Mouse (Mus musculus): ENCODE data around the gene Mtcl1.

Mtcl1 gene

GRCm38 (mm10) chr17:66365293-66365642, 84.3 kb downstream of the Mtcl1 start:
- no peak for DNase-seq (ENCODE audit: low read depth in 1 of 2, low spot score in 2 of 2)

DNA sequence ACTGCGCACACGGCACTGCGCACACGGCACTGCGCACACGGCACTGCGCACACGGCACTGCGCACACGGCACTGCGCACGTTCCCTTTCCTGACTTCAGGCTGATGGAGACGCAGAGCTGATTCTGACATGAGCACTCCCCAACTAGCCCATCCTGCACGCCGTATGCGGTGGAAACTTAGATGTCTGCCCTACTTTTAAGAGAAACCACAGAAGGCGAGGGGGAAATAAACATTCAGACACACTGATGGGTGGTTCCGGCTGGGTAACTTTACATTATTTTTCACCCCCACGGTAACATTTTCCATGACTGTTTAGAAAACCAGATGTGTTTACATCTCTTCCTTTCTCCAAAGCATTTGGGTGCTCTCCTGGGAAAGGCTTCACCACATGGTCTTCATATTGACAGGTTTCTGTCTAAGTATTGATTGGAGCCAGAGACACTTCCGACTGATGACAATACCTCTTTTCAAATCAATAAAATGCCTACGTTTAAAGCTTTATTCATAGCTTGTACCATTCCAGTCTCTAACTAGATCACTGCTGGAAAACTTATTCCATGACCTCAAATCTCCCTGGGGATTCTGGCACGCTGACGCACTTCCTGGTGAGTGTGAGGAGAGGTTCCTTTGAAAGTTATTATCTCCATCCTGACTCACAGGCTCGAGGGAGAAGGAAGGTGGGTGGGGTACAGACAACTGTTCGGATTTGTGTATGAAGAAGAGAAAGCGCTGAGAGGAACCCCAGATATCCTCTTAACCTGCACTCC, 84.8 kb downstream of the Mtcl1 start:
- DNase-seq (ENCODE audit: low read depth in 1 of 2, low spot score in 2 of 2) = no peak

DNA sequence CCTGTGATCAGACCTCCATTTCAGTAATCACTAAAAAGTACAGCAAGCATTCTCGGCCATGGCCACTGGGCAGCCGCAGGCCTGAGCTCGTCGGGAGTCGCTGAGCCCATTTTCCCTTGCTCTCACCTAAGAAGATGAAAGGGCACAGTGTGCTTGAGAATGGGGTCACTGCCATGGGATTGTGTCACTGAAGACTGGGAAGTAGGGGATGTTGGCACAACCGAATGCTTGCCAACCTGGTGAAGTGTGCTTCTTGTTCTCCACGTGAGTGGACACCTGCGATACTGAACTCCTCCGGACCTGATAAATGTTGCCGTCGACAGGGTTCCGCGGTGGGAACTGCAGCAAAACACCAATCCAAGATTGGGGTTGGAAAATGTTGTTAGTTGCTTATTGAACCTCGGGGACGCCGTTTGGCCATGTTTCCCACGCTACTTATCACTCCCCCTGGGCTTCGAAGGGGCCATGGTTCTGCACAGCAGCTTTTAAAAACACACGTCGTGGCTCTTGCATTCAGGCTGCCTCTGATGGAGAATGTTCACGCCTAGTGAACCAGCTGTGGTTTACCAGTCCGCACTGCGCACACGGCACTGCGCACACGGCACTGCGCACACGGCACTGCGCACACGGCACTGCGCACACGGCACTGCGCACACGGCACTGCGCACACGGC, 85.6 kb downstream of the Mtcl1 start:
- no peak for DNase-seq (ENCODE audit: low read depth in 1 of 2, low spot score in 2 of 2)

GRCm38 (mm10) chr17:66362287-66363016, 87.1 kb downstream of the Mtcl1 start:
- no peak for DNase-seq (ENCODE audit: low read depth in 1 of 2, low spot score in 2 of 2)

DNA sequence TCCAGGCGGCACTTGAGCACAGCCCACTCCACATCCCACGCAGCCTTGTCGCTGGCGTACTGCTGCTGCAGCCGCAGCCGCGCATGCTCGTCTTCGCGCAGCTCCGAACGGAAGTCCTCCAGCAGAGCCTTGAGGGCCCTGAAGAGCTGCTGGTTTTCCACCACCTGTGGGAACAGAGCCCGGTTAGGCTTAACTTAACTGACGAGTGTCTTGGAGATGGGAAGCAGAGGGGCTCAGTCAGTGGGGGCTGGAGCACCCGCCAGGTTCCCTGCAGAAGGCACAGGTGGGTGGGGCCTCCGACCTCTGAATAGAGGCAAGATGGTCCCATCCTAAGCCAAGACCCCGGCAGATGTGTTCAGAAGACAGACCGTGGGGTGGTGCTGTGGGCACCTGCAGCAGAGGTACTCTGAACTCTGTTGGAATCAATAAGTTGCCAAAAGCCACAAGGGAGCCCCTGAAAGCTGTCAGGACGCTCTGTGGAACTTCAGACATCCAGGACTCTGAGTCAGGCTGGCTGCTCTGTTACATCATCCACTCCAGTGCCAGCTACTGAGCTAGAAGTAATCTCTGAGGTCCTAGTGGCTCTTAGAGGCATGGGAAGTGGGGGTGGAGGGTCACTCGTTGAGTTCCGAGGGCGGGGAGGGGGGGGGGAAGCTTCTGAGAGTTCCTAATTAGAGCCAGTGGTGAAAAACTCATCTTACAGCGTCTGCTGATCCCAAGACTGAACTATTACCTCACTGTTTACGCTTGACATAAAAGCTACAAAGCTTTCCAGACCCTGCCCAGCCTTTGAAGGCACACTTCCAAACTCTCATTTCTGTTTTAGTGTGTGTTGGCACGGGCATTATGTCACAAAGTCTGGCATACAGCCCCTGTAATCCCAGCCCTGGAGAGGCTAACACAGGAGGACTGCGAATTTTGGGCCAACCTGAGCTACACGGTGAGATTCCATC, 91.2 kb downstream of the Mtcl1 start:
- no peak for DNase-seq (ENCODE audit: low read depth in 1 of 2, low spot score in 2 of 2)

GRCm38 (mm10) chr17:66357171-66358025, 92.2 kb downstream of the Mtcl1 start:
- DNase-seq (ENCODE audit: low read depth in 1 of 2, low spot score in 2 of 2) = no peak

GRCm38 (mm10) chr17:66353907-66354306, 95.6 kb downstream of the Mtcl1 start:
- no peak for DNase-seq (ENCODE audit: low read depth in 1 of 2, low spot score in 2 of 2)

DNA sequence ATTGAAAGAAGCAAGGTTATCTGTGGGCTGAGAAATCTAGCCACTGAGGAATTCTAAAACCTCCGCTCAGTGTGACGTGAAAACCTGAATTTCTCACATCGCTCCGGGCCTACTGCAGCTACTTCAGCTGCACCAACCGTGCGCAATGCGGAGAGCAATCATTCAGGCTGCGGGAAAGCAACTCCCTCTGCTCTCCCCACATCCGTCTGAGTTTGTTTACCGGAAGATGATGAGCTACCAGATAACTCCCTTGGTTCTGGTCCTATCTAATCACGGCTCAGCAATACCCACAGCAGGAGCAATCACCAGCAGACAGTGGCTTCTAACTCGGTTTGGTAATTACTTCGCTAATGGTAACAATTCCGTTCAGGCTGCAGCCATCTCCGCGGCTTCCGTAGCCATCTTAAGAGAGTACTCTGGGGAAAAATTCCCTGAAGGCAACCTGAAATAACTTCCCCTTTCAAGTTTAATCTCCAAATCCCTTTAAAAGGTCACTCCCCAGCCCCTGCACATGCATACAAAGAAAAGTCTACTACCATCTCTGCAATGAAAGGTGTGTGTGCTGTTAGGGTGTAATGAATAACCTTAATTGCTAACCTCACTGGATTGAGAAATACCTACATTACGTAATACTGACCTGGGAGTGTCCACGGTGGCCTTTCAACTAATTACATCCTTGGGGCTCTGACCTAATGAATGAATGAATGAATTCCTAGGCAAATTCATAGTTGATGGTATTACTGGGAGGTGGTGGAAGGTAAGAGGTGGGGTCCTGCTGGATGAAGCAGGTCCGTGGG, 96.5 kb downstream of the Mtcl1 start:
- DNase-seq (ENCODE audit: low read depth in 1 of 2, low spot score in 2 of 2) = no peak

DNA sequence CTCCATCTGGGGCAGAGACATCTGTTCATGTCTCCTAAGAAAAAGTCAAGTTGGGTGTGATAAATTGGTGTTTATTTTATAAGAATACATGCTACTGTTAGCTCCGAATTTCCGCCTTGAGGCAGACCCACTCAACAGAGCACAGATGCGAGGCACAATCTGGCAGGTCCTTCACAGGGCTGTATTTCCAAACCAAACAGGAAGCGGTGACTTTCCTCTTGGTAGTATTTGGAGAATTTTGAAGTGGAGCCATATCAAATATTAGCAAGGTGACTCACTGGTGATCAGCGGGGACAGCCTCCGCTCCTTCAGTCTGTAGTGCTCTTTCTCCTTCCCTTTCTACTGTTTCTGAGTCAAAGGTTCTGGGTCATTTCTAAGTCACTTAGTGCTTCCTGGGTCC, 97.3 kb downstream of the Mtcl1 start:
- DNase-seq (ENCODE audit: low read depth in 1 of 2, low spot score in 2 of 2) = no peak

GRCm38 (mm10) chr17:66350689-66351088, 98.9 kb downstream of the Mtcl1 start:
- DNase-seq (ENCODE audit: low read depth in 1 of 2, low spot score in 2 of 2) = no peak

- no peak for DNase-seq (ENCODE audit: low read depth in 1 of 2, low spot score in 2 of 2)
Measured at GRCm38 (mm10) chr17:66350127-66350526, 99.4 kb downstream of the Mtcl1 start.

GRCm38 (mm10) chr17:66346378-66346777, 103.2 kb downstream of the Mtcl1 start:
- no peak for DNase-seq (ENCODE audit: low read depth in 1 of 2, low spot score in 2 of 2)

DNA sequence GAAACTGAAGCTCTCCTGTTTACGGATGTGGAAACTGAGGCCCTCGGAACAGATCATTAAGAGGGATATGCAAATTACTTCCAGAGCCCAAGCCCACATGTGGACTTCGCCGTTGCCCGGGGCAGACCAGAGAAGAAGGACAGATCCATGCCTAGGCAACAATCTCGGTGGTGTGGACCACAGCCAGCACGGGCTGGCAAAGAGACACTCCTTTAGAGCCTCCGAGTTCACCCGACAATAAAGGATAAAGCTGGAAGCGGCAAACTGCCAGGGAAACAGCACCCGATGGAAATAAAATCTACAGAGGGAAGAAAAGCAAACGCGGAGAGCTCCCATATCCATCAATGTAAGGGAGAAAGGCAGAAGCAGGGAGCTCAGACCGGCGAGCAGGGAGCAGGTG, 103.9 kb downstream of the Mtcl1 start:
- no peak for DNase-seq (ENCODE audit: low read depth in 1 of 2, low spot score in 2 of 2)

GRCm38 (mm10) chr17:66342932-66343331, 106.6 kb downstream of the Mtcl1 start:
- DNase-seq (ENCODE audit: low read depth in 1 of 2, low spot score in 2 of 2) = no peak

GRCm38 (mm10) chr17:66341670-66342069, 107.9 kb downstream of the Mtcl1 start:
- DNase-seq (ENCODE audit: low read depth in 1 of 2, low spot score in 2 of 2) = no peak

GRCm38 (mm10) chr17:66340798-66341197, 108.8 kb downstream of the Mtcl1 start:
- no peak for DNase-seq (ENCODE audit: low read depth in 1 of 2, low spot score in 2 of 2)

DNA sequence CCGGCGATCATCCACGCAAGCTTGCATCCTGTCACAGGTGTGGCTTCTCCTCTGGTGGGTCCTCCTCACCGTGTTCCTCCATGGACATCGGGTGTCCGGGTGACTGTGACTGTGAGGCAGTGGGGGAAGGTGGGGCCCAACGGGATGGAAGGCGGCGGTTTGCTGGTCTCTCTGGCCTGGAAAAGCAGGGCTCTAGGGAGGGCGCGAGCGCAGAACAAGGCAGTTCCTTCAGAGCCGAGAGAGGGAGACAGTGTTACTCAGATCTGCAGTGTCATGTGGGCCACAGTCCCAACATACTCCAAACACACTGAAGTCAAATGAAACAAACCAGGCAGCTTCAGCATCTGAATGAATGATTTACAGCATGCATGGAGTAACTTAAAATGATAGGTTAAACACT, 111.6 kb downstream of the Mtcl1 start:
- no peak for DNase-seq (ENCODE audit: low read depth in 1 of 2, low spot score in 2 of 2)

GRCm38 (mm10) chr17:66335568-66335967, 114.0 kb downstream of the Mtcl1 start:
- no peak for DNase-seq (ENCODE audit: low read depth in 1 of 2, low spot score in 2 of 2)

- no peak for DNase-seq (ENCODE audit: low read depth in 1 of 2, low spot score in 2 of 2)
Measured at GRCm38 (mm10) chr17:66334894-66335293, 114.7 kb downstream of the Mtcl1 start.

All from monocyte, adult 2 months (primary cell).